Mouse (Mus musculus) stomach, embryonic 16.5 days (tissue): ENCODE data around the gene Cd7. TPM values are rescaled to one million over a fixed set of nuclear protein-coding genes. Genes with fewer than 3 reads are reported as not detected.
"Not testable (repeated sequence)": the region's sequence is repeated elsewhere in the genome, so short reads cannot be mapped to it uniquely, and the experiment has no call there.

Experiments
- ATAC-seq: fragments of 200-750 bp; cut with Nextera tagmentation; 2 replicates; pipeline ENCODE4 v1.8.0; 2017; ENCODE audit warnings: moderate number of reproducible peaks, moderate TSS enrichment; ENCODE audit not compliant: insufficient read depth, low FRiP score
- H3K27ac ChIP-seq: fragments of 300-500 bp; sonication (generic); 2 replicates; pipeline ENCODE4 v1.5.1; 2014; ENCODE audit warnings: low read length
- H3K27me3 ChIP-seq: fragments of 300-500 bp; sonication (generic); 2 replicates; pipeline ENCODE4 v1.6.1; 2014; ENCODE audit warnings: low read length, control low read depth, mixed read lengths; ENCODE audit not compliant: control insufficient read depth, insufficient read depth
- H3K36me3 ChIP-seq: fragments of 300-500 bp; sonication (generic); 2 replicates; pipeline ENCODE4 v1.6.1; 2014; ENCODE audit warnings: low read length; ENCODE audit not compliant: control insufficient read depth, insufficient read depth
- H3K4me1 ChIP-seq: fragments of 300-500 bp; sonication (generic); 2 replicates; pipeline ENCODE4 v1.6.1; 2014; ENCODE audit warnings: low read length, control low read depth, mixed read lengths; ENCODE audit not compliant: control insufficient read depth, insufficient read depth
- H3K4me2 ChIP-seq: fragments of 300-500 bp; sonication (generic); 2 replicates; pipeline ENCODE4 v1.6.1; 2014; ENCODE audit warnings: low read depth, low read length, mixed read lengths
- H3K4me3 ChIP-seq: fragments of 300-500 bp; sonication (generic); replicated peaks from 2 replicates; pipeline ENCODE4 v1.5.1; 2014; ENCODE audit warnings: mild to moderate bottlenecking, low read length
- H3K9ac ChIP-seq: fragments of 300-500 bp; sonication (generic); 2 replicates; pipeline ENCODE4 v1.6.1; 2014; ENCODE audit warnings: low read length
- H3K9me3 ChIP-seq: fragments of 300-500 bp; sonication (generic); replicated peaks from 2 replicates; pipeline ENCODE4 v1.6.1; 2016; ENCODE audit warnings: low read length, control low read depth; ENCODE audit not compliant: control insufficient read depth
- WGBS: fragments of 180-500 bp; shearing (Covaris S2); extraction: QIAGEN DNeasy Blood & Tissue Kit; methylation state at CpG from one replicate; pipeline ENCODE4 v1.1.7; 2014; 5-methylcytosine and 5-hydroxymethylcytosine counted together
- polyA plus RNA-seq: library from polyadenylated mRNA; unstranded; fragments of >200 nt; fragmentation: Nextera tagmentation; extraction: Ambion mirVana; gene quantifications from 2 replicates; pipeline ENCODE4 v1.2.1, GENCODE M21; 2015

The Cd7 gene
- polyA plus RNA-seq, 1 experiment from 2014 or later = 2.2 TPM

DNA sequence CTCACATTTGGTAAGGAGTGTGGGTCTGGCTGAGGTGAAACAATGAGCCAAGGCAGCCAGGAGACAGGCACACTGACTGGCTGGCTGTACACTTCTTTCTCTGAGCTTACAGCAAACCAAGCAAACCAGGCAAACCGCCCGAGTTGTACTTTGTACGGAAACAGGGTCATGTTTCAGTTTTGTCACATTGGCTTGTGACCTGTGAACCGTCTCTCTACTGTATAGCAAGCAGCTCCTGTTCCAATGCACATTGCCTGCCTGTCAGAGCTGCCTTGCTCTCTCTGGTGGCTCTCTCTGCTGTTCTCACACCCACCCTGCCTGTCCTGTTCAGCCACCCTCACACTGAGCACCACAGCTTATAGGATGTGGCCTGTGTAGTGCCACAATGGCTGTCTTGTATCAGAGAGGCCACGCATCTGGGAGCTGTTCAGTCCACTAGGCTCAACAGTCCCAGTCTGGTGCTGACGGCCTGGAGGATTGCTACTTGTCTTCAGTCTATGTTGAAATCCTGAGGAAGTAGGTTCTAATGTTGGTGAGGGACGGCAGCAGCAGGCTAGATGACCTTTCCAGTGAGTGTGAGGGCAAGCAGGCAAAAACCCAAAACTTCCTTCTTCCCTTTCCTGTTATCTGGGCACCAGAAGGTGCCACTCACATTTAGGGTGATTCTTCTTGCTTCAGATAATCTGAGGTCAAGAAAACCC lies 17.5 kb upstream of the Cd7 start:
- H3K27ac ChIP-seq = 0 out of 2 replicates have a peak overlapping the region, but pooled peaks have one; percentile 48
- no peaks in the 10 kb centered on the region for H3K9me3 ChIP-seq
- H3K36me3 ChIP-seq = no peaks in the 10 kb centered on the region
- H3K4me3 ChIP-seq = no peak overlapping the region
- peaks cover 14% of the 10 kb centered on the region for H3K4me1 ChIP-seq
- 0 out of 2 replicates have a peak overlapping the region, but pooled peaks have one; percentile 16 for H3K9ac ChIP-seq
- H3K27me3 ChIP-seq = no peaks in the 10 kb centered on the region
- H3K4me2 ChIP-seq = no peak overlapping the region
- ATAC-seq = peak; percentile 39
- WGBS = 55% methylated on average over 7 of the region's 7 CpGs

DNA sequence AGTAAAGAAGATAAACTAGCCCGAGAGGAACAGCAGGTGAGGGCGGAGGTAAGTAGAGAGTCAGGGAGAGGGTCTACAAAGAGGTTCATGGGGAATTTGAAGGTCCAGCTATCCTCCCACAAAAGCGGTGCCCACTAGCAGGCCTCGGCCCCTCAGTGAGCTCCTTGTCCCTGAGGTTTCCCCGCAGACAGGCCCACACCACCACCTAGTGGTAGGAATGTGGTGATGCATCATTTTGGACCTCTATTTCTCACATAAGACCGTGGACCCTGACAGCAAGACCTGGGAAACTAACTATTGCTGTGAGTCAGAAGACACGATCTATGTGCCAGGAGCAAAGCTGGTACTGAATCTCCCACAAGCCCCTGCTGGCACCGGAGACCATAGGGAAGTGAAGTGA lies 14.3 kb upstream of the Cd7 start:
- peaks cover 8% of the 10 kb centered on the region; the same call in 1 of the 2 replicates for H3K4me1 ChIP-seq
- peak; percentile 32; the same call in 1 of the 2 replicates for ATAC-seq
- WGBS = 15% methylated on average over 8 of the region's 8 CpGs

DNA sequence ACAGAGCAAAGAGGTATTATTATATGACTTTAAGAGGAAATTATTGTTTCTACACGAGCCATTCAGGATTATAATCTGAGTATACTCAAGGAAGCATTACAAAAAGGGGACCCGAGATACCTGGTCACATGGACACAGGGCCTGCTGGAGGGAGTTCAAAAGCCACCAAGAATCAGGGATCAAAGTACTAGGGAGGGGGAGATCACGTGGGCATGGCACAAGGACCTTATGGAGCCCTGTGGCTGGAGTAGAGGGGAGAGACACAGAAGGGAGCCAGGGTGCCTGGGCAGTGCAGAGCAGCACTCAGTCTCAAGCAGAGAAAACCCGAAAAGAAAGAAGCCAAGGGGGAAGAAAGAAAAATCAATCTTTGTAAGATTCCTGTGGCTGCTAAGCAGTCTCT lies 13.2 kb upstream of the Cd7 start:
- Histone ChIP-seq H3K9me3 (no peaks in the 10 kb centered on the region), H3K4me3 (no peak overlapping the region), H3K36me3 (no peaks in the 10 kb centered on the region), H3K4me2 (no peak overlapping the region), H3K27ac (no peak overlapping the region), H3K4me1 (peaks cover 8% of the 10 kb centered on the region; the same call in 1 of the 2 replicates), H3K9ac (no peak overlapping the region), H3K27me3 (no peaks in the 10 kb centered on the region)
- WGBS = 64% methylated on average over 4 of the region's 4 CpGs
- ATAC-seq = no peak

More for the DNA sequence above, 14.3 kb upstream of the Cd7 start:
- no peak overlapping the region for H3K27ac ChIP-seq
- H3K9me3 ChIP-seq = no peaks in the 10 kb centered on the region
- no peak overlapping the region for H3K4me3 ChIP-seq
- no peak overlapping the region for H3K4me2 ChIP-seq
- H3K27me3 ChIP-seq = no peaks in the 10 kb centered on the region
- H3K9ac ChIP-seq = no peak overlapping the region
- no peaks in the 10 kb centered on the region for H3K36me3 ChIP-seq

DNA sequence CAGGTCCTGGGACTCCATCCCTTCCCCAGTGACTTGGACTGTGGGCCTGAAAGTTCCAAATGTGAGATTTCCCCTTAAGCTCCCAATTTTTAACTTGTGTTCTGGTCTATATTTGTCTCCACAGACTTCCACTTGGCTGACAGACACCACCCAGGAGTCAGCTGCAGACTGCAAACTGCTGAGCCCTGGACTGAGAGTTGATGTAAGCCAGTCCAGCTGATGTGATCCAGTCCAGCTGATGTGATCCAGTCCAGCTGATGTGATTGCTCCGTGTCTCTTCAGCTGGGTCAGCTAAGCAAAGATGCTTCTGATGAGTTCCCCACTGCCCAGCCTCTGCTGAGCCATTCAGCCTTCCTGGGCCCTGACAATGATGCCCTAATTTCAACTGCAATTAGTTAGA lies 12.6 kb upstream of the Cd7 start:
- Histone ChIP-seq H3K27ac (no peak overlapping the region), H3K4me1 (peaks cover 7% of the 10 kb centered on the region; the same call in 1 of the 2 replicates), H3K27me3 (no peaks in the 10 kb centered on the region), H3K36me3 (no peaks in the 10 kb centered on the region), H3K9me3 (no peaks in the 10 kb centered on the region), H3K4me2 (no peak overlapping the region), H3K4me3 (no peak overlapping the region), H3K9ac (no peak overlapping the region)
- ATAC-seq = peak; percentile 46; the same call in 1 of the 2 replicates
- WGBS = 39% methylated on average over 1 of the region's 1 CpGs

DNA sequence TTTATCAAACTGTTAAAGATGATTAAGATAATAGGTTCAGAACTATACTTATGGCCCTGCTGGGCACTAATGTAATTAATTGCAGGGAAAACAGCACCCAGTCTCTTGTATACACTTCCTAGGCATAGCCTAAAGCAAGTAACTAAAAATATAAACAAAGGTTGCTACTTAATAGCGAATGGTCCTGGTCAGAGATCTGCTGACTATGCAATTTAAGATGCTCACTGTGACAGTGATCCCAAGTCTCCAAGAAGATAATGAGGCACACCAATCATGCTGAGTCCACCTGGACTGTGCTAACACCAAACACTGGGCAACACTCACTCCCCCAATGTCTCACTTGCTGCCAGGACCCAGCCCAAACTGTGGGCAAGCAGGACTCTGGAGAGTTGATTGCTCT lies 10.6 kb upstream of the Cd7 start:
- Histone ChIP-seq H3K4me2 (no peak overlapping the region), H3K27ac (no peak overlapping the region), H3K9ac (no peak overlapping the region), H3K36me3 (no peaks in the 10 kb centered on the region), H3K9me3 (no peaks in the 10 kb centered on the region), H3K4me3 (no peak overlapping the region), H3K27me3 (no peaks in the 10 kb centered on the region), H3K4me1 (no peaks in the 10 kb centered on the region)
- 45% methylated on average over 1 of the region's 1 CpGs for WGBS
- ATAC-seq = no peak

DNA sequence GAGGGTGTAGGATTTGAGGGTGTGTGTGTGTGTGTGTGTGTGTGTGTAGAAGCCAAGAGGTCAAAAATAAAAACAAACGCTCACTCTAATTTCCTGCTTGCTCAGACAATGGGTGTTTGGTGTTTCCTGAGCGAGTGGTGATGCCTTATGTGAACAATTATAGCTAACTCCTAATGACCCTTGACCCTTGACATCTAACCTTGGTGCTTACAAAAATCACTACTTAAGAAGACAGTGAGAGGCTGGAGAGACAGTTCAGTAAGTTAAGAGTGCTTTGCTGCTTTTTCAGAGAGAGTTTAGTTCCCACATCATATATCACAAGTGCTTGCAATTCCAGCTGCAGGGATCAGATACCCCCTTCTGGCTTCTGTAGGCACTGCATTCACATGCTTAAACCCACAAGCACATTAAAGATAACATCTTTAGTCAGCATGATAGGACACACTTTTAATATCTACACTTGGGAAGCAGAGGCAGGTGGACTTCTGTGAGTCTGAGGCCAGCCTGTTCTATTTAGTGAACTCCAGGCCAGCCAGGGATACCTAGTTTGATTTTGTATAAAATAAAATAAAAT lies 8.7 kb upstream of the Cd7 start:
- Histone ChIP-seq H3K36me3 (no peaks in the 10 kb centered on the region), H3K4me2 (no peak overlapping the region), H3K27ac (no peak overlapping the region), H3K9ac (no peak overlapping the region), H3K4me1 (no peaks in the 10 kb centered on the region), H3K9me3 (no peaks in the 10 kb centered on the region), H3K4me3 (no peak overlapping the region), H3K27me3 (no peaks in the 10 kb centered on the region)
- 61% methylated on average over 2 of the region's 2 CpGs for WGBS
- no peak for ATAC-seq

DNA sequence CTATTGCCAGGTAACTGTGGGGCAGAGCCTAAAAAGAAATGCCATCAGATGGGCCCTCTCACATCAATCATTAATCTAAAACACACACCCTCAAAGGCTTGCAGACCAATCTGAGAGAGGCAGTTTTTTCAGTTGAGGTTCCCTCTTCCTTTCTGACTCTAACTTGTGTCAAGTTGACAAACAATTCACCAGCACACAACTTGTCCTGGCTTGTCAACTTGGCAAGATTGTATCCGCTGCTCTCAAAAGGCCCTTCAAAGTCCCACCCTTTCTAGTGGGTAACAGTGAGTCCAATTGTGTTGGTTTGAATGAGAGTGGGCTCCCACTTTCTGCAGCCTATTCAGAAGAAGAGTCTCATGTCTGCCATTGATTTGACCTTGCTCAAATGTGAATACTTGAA lies 6.1 kb upstream of the Cd7 start:
- 61% methylated on average over 1 of the region's 1 CpGs for WGBS
- Histone ChIP-seq H3K27me3 (no peaks in the 10 kb centered on the region), H3K4me2 (no peak overlapping the region), H3K4me3 (no peak overlapping the region), H3K27ac (no peak overlapping the region), H3K4me1 (peaks cover 2% of the 10 kb centered on the region; the same call in 1 of the 2 replicates), H3K9me3 (no peaks in the 10 kb centered on the region), H3K9ac (no peak overlapping the region), H3K36me3 (no peaks in the 10 kb centered on the region)
- ATAC-seq = no peak

DNA sequence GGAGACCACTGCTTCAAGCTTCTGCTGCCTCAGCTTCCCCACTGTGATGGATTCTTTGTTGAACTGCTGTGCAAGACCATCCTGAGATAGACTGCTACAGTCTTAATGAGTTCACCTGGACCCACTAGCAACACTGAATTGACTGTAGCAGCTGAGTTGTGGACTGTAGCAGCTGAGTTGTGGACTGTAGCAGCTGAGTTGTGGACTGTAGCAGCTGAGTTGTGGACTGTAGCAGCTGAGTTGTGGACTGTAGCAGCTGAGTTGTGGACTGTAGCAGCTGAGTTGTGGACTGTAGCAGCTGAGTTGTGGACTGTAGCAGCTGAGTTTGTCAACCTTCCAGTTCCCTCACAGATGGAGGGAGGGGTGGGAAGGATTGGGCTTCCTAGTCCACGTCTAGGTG lies 3.8 kb upstream of the Cd7 start:
- not testable (repeated sequence) for H3K4me2 ChIP-seq, H3K4me1 ChIP-seq
- WGBS = 39% methylated on average over 1 of the region's 1 CpGs

DNA sequence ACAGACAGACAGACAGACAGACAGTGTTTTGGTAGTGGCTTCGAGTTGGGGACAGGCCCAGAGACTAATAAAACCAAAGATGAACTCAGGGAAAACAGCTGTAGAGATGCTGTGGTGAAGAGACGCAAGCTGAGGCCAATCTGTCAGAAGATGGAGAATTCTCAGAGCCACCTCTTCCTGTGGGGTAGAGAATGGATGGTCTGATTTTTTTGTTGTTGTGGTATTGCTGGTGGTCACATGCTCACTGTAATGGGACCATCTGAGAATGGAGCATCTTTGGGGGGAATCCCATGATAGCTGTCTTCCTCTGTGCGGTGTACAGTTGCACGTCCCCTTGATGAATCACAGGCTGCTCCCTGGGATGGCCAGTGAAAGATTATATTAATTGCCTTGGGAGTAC lies 3.3 kb upstream of the Cd7 start:
- H3K4me3 ChIP-seq = no peak overlapping the region
- H3K36me3 ChIP-seq = no peaks in the 10 kb centered on the region
- H3K9ac ChIP-seq = no peak overlapping the region
- no peak overlapping the region for H3K4me2 ChIP-seq
- peaks cover 2% of the 10 kb centered on the region; the same call in 1 of the 2 replicates for H3K4me1 ChIP-seq
- no peaks in the 10 kb centered on the region for H3K9me3 ChIP-seq
- no peaks in the 10 kb centered on the region for H3K27me3 ChIP-seq
- 71% methylated on average over 4 of the region's 4 CpGs for WGBS
- no peak overlapping the region for H3K27ac ChIP-seq
- ATAC-seq = no peak

More for the DNA sequence above, 3.8 kb upstream of the Cd7 start:
- H3K27me3 ChIP-seq, H3K27ac ChIP-seq, H3K36me3 ChIP-seq, H3K4me3 ChIP-seq, H3K9me3 ChIP-seq, ATAC-seq, H3K9ac ChIP-seq: not testable (repeated sequence)
